ENCODE assay signal across 10 mouse cellular contexts in the genomic region with DNA sequence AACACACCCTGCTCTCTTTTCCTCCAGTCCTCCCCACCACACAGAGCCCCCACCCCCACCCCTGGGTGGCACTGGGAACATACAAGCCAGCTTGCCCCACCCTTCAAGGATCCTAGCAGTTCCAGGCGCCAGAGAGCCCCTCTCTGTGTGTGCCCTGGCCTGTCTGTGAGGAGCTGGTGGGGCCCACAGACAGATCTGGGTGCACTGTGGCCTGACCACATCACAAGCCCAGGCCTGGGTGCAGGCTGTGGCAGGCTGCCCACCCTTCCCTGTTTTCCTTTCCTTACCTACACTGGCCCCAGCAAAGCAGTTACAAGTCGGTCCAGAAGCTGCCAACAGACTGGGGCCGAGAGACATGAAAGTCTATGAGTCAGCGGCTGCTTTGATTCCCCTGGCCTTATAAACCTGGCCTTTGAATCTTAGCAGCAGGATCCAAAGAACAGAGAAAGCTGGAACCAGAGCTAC.
DNase-seq lines count a peak whose midpoint lies in the region; ATAC-seq lines count a peak whose summit lies in the region.
"Had no signal": no experiment of that assay in that cellular context is flagged by ENCODE, and none has a peak within 500 bp of the region (broad histone marks: within the 10 kb centered on the region; RNA-seq: fewer than 3 reads in every experiment).

No protein-coding gene starts in this region.

- no peaks in the 10 kb centered on the region for H3K27me3 ChIP-seq in forebrain, embryonic 10.5 days (ENCODE audit: poor library complexity, severe bottlenecking)
- no peaks in the 10 kb centered on the region for H3K27me3 ChIP-seq in forebrain, embryonic 14.5 days (replicated peaks; ENCODE audit: control insufficient read depth, insufficient read depth, low read length)
- H3K27me3 ChIP-seq: liver, embryonic 15.5 days had no signal

- H3K9me3 ChIP-seq in forebrain, embryonic 10.5 days = no peaks in the 10 kb centered on the region
- no peaks in the 10 kb centered on the region for H3K9me3 ChIP-seq in forebrain, embryonic 14.5 days (replicated peaks; ENCODE audit: control insufficient read depth, low read length)
- H3K9me3 ChIP-seq: liver, embryonic 15.5 days had no signal

- peak overlapping the region; percentile 25; the same call in 1 of the 2 replicates for H3K27ac ChIP-seq in forebrain, embryonic 10.5 days
- H3K27ac ChIP-seq in forebrain, embryonic 14.5 days (ENCODE audit: low read depth, low read length) = no peak overlapping the region
- H3K27ac ChIP-seq: liver, embryonic 15.5 days had no signal

- ATAC-seq in forebrain, embryonic 14.5 days = no peak

- H3K4me1 ChIP-seq in forebrain, embryonic 10.5 days = peaks cover 24% of the 10 kb centered on the region
- H3K4me1 ChIP-seq in forebrain, embryonic 14.5 days (ENCODE audit: control insufficient read depth, insufficient read depth, low read length) = no peaks in the 10 kb centered on the region

- H3K4me3 ChIP-seq in forebrain, embryonic 10.5 days = no peak overlapping the region
- H3K4me3 ChIP-seq in forebrain, embryonic 14.5 days (ENCODE audit: low read depth, low read length) = no peak overlapping the region
- H3K4me3 ChIP-seq: liver, embryonic 15.5 days had no signal

- H3K4me2 ChIP-seq in forebrain, embryonic 14.5 days (ENCODE audit: low read length) = no peak overlapping the region
- H3K4me2 ChIP-seq: liver, embryonic 15.5 days had no signal

- H3K9ac ChIP-seq in forebrain, embryonic 14.5 days (ENCODE audit: low read length) = no peak overlapping the region
- H3K9ac ChIP-seq: liver, embryonic 15.5 days had no signal

- 68% methylated on average over 4 of the region's 4 CpGs for WGBS in forebrain, embryonic 10.5 days
- 53% methylated on average over 4 of the region's 4 CpGs for WGBS in forebrain, embryonic 14.5 days

- DNase-seq in forebrain, embryonic 10.5 days (ENCODE audit: extremely low spot score, low spot score) = no peak
- DNase-seq in forebrain, embryonic 14.5 days (ENCODE audit: low spot score) = no peak
- peak; percentile 74 for DNase-seq in 3134 (ENCODE audit: extremely low read depth, insufficient read length, low spot score)
- DNase-seq in adrenal gland, postnatal 25 days = peak; percentile 35
- DNase-seq in kidney, postnatal 36 days = peak; percentile 68 to 75
- no peak for DNase-seq in gastrocnemius, adult 8-10 months (ENCODE audit: low spot score in 2 of 2)
- no peak for DNase-seq in layer of hippocampus, adult 11-12 months (ENCODE audit: low spot score)
- no peak for DNase-seq in heart, adult 18-20 months
- DNase-seq: spleen, adult 18-20 months had no signal

- no peaks in the 10 kb centered on the region for H3K36me3 ChIP-seq in forebrain, embryonic 10.5 days (replicated peaks)
- H3K36me3 ChIP-seq in forebrain, embryonic 14.5 days (ENCODE audit: control insufficient read depth, insufficient read depth, low read length) = no peaks in the 10 kb centered on the region
- H3K36me3 ChIP-seq: liver, embryonic 15.5 days had no signal

Comparison
In these comparisons a context has a peak if more than half of its experiments do, and no peak if none do; other contexts are left out.
1. DNase-seq: peak in 3134 (single experiment), adrenal gland, postnatal 25 days (single experiment) and kidney, postnatal 36 days (2 of 2); none in forebrain, embryonic 10.5 days (single experiment), forebrain, embryonic 14.5 days (single experiment), gastrocnemius, adult 8-10 months (0 of 2), layer of hippocampus, adult 11-12 months (single experiment) and heart, adult 18-20 months (0 of 2).